Mouse (Mus musculus) macrophage (primary cell): ENCODE data around the gene Lhx2. TPM values are rescaled to one million over a fixed set of nuclear protein-coding genes. Genes with fewer than 3 reads are reported as not detected.
A peak's percentile ranks its signal among the peaks of the same experiment; 100 is the strongest.

Experiments
- H3K27ac ChIP-seq: fragments of 350-480 bp; formaldehyde crosslinking; 2 replicates; pipeline ENCODE4 v1.9.0; 2021
- H3K36me3 ChIP-seq: fragments of 350-480 bp; formaldehyde crosslinking; 2 replicates; pipeline ENCODE4 v1.9.0; 2021; ENCODE audit errors: inconsistent target
- H3K4me3 ChIP-seq: fragments of 350-480 bp; formaldehyde crosslinking; 2 replicates; pipeline ENCODE4 v1.9.0; 2021; ENCODE audit errors: inconsistent target
- H3K79me2 ChIP-seq: fragments of 350-480 bp; formaldehyde crosslinking; 2 replicates; pipeline ENCODE4 v1.9.0; 2021; ENCODE audit errors: inconsistent target
- WGBS: methylation state at CpG from one replicate; pipeline ENCODE4 v1.1.7; 2026; ENCODE audit warnings: inconsistent platforms; ENCODE audit not compliant: missing documents; 5-methylcytosine and 5-hydroxymethylcytosine counted together
- polyA plus RNA-seq: library from polyadenylated mRNA; stranded (reverse); fragments of 250-400 nt; gene quantifications from 3 replicates; pipeline ENCODE4 v1.2.4, GENCODE M21; 2018; ENCODE audit warnings: inconsistent platforms
- total RNA-seq, 78 experiments: library from RNA; depleted of rRNA; stranded (reverse); fragments of 250-400 nt; gene quantifications; 1 replicate in 9 of 78; 2 replicates in 24 of 78; 3 replicates in 43 of 78; 4 replicates in 2 of 78; pipeline ENCODE4 v1.2.4; 2018; ENCODE audit warnings: inconsistent platforms in 56 of 78

Lhx2 gene
- total RNA-seq (2018; cell fraction: chromatin; rRNA removed) = 10 to 100 TPM in 3 of 26 experiments, 1 to 10 TPM in 13, under 1 TPM in 1, not detected in 9; 0.82 to 64.4 (median 3.3) TPM
- 10 to 100 TPM in 1 of 26 experiments, 1 to 10 TPM in 13, under 1 TPM in 12; 0.13 to 13.3 (median 1.9) TPM for total RNA-seq (2018; cell fraction: cytosol; rRNA removed)
- 10 to 100 TPM in 6 of 26 experiments, 1 to 10 TPM in 11, under 1 TPM in 3, not detected in 6; 0.36 to 56.2 (median 5.4) TPM for total RNA-seq (2018; cell fraction: nucleus; rRNA removed)
- polyA plus RNA-seq = 0.04 to 0.63 TPM (median 0.17 TPM) in 3 replicates

DNA sequence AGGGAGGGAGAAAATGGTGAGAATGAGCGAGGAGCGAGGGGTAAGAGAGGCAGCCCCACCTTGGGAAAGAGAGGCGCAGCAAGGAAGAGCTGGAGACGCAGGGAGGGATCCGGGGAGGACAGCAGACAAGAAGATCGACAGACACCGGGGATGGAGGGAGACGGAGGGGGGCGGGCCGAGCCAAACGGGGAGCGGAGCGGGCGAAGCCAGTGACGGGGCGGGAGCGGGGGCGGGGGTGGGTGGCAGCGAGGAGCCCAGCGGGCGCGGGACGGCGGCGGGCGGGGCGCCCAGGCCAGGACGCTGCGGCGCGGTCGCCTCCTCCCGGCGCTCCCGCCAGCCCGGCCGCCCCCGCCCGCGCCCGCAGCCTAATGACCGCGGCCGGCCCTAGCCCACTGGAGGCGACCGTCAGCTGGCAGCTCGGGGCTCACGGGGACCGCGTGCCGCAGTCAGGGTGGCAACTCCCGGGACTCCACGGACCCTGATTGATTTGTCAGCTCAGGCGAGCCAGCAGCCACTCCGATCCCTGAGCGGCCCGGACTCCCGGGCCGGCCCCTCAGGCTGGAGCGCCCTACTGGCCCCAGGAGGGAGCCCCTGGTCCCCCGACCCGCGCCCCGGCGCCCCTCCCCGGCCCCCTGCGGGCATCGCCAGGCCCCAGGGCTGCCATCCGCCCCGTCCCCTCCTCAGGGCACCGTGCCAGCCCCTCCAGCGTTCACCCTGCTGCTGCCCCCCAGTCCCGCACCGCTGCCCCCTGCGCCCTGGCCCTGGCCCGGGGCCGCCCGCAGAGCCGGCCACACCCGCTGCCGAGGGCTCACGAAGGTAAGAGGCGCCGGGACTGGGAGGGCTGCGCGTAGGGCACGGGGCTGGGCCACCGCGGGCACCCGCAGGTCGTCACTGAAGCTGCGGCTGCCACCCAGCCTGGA, at the start of gene Lhx2:
Lhx2 (plus strand) TSS at position 292 of the 920 bp plus-strand sequence.
- H3K27ac ChIP-seq = no peak within 1 kb of the TSS
- H3K4me3 ChIP-seq = no peak within 1 kb of the TSS
- 1% methylated on average over 77 of the region's 92 CpGs for WGBS
- no peaks in the 10 kb centered on the region for H3K79me2 ChIP-seq
- H3K36me3 ChIP-seq = no peaks in the 10 kb centered on the region

DNA sequence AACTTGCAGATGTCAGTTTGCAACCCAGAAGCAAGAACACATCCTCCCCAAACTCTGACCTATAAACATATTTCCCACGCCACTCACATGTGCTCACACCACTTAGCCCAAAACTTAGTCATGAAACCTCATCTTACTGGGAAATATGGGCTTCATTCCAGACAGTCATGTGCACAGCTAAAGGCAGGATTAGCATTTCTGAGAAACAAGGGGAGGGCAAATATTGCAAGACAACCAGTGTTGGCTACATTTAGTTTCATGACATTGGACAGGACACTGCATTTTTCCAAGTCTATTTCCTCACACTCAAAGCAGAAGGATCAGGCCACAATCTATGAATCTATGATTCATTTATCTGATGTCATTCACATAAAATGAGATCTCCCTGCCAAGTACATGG, 47.6 kb upstream of the Lhx2 start:
- no peak overlapping the region for H3K4me3 ChIP-seq
- peak overlapping the region; percentile 59 for H3K27ac ChIP-seq
- H3K79me2 ChIP-seq = peaks cover 3% of the 10 kb centered on the region; the same call in 1 of the 2 replicates
- H3K36me3 ChIP-seq = no peaks in the 10 kb centered on the region
- 100% methylated on average over 1 of the region's 1 CpGs for WGBS

DNA sequence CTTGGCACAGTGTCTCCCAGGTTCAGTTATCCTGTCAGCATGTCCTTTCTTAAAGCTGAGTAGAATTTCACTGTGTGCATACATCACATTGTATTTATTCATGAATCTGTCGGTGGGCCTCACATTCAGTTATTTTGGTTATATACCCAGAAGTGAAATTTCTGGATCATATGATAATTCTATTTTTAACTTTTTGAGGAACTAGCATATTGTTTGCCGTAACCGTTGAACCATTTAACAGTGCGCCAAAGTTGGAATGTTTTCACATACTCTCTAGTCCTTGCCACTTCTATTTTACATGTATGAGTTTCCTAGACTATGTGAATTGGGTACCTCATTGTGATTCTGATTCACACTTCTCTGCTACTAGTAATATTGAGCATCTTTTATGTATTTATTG, 43.1 kb upstream of the Lhx2 start:
- 8% methylated on average over 4 of the region's 4 CpGs for WGBS
- Histone ChIP-seq H3K4me3 (no peak overlapping the region), H3K79me2 (no peaks in the 10 kb centered on the region), H3K27ac (peak overlapping the region; percentile 63), H3K36me3 (no peaks in the 10 kb centered on the region)

DNA sequence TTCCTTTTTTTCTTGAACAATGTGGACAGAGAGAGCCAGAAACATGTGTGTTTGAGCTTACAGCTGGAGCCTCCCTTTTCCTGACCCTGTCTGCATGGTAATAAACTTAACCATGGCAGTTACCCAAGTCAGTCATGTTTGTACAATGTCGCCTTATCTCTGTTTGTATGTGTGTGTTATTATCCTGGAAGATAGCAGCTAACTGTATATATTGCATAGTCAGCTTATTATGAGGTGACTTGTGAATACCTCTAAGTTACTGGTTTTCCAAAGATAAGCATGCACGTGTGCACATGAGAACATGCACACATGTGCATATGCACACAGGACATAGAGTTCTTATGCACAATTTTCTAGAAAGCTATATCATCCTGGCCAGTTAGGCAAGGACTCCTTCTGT, 38.1 kb upstream of the Lhx2 start:
- no peaks in the 10 kb centered on the region for H3K79me2 ChIP-seq
- no peak overlapping the region for H3K4me3 ChIP-seq
- no peaks in the 10 kb centered on the region for H3K36me3 ChIP-seq
- H3K27ac ChIP-seq = no peak overlapping the region
- WGBS = 95% methylated on average over 2 of the region's 2 CpGs

DNA sequence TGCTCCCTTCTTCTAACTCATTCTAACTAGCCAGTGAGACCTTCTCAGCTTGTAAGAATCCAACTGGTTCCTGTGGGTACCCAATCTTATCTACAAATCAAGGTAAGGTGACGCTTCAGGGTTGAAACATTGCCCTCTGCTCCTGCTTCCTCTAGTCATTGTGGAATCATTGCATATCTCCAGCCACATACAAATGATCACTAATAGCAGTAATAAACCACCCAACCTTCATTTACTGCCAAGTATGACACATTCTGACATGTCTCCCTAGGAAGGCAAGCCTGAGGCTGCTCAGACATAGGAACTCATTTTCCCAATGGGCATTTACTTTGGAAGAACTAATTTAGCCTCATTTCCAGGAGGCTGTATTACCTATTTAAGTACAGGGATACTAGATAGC, 33.9 kb upstream of the Lhx2 start:
- WGBS = 100% methylated on average over 1 of the region's 1 CpGs
- H3K79me2 ChIP-seq = no peaks in the 10 kb centered on the region
- H3K27ac ChIP-seq = no peak overlapping the region
- H3K4me3 ChIP-seq = no peak overlapping the region
- no peaks in the 10 kb centered on the region for H3K36me3 ChIP-seq

DNA sequence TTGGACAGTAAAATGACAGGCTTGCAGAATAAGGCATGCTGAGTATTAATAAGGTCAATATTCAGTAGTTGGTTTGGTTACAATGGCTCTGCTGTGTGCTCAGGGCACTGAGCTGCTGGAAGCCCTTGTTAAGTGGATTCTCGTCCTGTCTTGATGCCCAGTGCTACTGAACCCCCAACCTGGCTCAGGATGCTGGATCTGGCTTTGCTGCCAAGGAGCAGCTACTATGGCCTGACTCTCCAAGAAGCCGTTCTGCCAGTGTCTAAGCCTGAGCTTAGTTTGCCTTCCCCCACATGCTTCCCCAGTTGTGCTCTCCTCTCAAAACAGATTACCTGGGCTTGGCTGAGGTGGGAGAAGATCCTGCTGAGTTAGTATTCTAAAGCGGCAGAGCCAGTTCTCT, 26.2 kb upstream of the Lhx2 start:
- Histone ChIP-seq H3K36me3 (no peaks in the 10 kb centered on the region), H3K79me2 (no peaks in the 10 kb centered on the region), H3K4me3 (no peak overlapping the region), H3K27ac (no peak overlapping the region)
- 95% methylated on average over 3 of the region's 3 CpGs for WGBS

DNA sequence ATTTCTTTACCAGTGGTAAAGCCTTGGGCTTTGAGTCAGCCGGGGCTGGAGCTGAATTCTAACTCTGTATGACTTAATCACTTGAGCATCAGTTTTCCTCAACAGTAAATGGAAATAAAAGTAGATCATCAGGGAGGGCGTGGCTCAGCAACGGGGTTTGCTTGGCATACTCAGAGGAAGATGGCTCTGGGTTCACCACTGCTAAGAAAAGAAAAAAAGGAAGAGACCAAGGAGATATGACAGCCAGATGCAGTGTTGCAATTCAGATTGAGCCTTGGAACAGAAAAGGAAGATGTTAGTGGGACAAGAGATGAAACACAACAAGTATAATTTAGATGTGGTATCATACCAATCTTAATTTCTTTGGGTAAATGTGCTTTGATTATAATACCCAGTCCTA, 25.7 kb upstream of the Lhx2 start:
- no peaks in the 10 kb centered on the region for H3K79me2 ChIP-seq
- WGBS = 11% methylated on average over 3 of the region's 3 CpGs
- H3K4me3 ChIP-seq = no peak overlapping the region
- H3K27ac ChIP-seq = no peak overlapping the region
- H3K36me3 ChIP-seq = no peaks in the 10 kb centered on the region

DNA sequence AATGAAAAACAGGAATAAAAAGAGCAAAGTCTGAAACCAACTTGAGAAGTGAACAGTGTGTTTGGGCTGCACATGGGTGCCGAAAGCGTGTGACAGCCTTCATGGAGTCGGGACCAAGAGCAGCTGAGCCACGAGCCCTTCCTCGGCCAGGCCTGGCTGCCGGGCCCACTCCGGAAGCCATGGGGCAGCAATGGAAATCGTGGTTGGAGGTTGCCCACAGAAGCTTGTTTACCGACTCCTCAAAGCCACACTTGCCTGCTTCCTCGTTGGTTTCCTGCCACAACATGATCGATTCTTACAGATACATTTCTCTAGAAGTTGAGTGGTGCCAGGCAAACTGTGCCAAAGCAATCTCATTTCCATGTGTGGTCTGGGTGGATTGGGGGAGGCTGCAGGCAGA, 20.0 kb upstream of the Lhx2 start:
- H3K4me3 ChIP-seq = no peak overlapping the region
- H3K79me2 ChIP-seq = no peaks in the 10 kb centered on the region
- WGBS = 28% methylated on average over 11 of the region's 11 CpGs
- H3K36me3 ChIP-seq = no peaks in the 10 kb centered on the region
- no peak overlapping the region for H3K27ac ChIP-seq

DNA sequence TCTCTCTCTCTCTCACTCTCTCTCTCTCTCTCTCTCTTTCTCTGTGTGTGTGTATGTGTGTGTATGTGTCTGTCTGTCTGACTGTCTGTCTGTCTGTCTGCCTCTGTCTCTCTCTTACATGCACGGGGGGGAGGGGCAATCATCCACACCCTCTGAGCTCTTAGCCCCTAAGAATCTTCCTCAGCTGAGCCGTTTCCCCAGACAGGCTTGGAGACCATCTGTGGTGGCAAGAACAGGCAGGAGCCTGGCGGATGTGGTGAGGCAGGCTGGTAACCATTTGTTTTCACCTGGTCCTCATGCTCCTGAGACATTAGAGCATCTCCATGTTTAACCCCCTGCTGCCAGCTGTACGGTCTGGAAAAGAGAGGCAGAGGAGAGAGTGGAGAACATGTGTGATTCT, 18.2 kb upstream of the Lhx2 start:
- H3K36me3 ChIP-seq = no peaks in the 10 kb centered on the region
- WGBS = 94% methylated on average over 3 of the region's 4 CpGs

DNA sequence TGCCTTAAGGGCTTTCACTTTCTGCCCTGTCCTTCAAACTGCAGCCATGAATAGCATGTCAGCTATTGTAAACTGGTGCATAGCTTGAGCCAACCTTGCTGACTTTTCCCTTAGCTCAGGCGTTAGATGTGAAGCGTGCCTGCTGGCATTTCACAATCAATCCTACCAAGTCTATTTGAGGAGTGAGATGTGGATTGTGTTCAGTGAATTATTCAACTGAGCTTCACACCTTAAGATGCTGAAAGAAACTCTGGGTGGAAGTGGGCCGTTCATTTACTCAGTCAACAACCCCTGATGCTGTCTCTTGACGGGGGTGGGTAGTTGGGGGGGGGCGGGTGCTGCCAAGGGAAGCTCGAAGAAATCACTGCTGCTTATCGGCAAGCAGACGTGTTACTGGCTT, 15.7 kb upstream of the Lhx2 start:
- Histone ChIP-seq H3K36me3 (no peaks in the 10 kb centered on the region), H3K27ac (no peak overlapping the region), H3K79me2 (no peaks in the 10 kb centered on the region), H3K4me3 (no peak overlapping the region)
- WGBS = 81% methylated on average over 8 of the region's 8 CpGs

More for the DNA sequence above, 18.2 kb upstream of the Lhx2 start:
- no peak overlapping the region for H3K4me3 ChIP-seq
- no peaks in the 10 kb centered on the region for H3K79me2 ChIP-seq
- H3K27ac ChIP-seq = no peak overlapping the region

DNA sequence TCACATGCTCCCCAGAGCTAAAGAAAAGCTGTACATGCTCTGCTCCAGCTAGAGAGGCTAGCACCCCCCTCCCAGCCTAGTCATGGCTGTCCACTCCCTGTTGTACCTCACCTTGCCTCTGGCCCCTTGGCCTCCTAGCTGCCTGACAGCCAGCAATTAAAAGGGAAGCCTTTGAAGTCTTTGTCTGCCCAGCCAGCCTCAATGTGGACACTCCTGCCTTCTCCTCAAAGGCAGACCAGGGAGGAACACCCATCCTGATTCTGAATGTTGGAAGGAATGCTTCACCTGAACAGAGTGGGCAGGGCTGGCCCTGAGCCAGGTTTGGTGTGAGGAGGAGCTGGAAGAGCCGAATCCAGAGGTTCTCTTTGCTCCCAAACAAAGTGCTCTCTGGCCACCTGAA, 12.4 kb upstream of the Lhx2 start:
- H3K27ac ChIP-seq = no peak overlapping the region
- H3K4me3 ChIP-seq = no peak overlapping the region
- 78% methylated on average over 1 of the region's 1 CpGs for WGBS
- no peaks in the 10 kb centered on the region for H3K36me3 ChIP-seq
- no peaks in the 10 kb centered on the region for H3K79me2 ChIP-seq

DNA sequence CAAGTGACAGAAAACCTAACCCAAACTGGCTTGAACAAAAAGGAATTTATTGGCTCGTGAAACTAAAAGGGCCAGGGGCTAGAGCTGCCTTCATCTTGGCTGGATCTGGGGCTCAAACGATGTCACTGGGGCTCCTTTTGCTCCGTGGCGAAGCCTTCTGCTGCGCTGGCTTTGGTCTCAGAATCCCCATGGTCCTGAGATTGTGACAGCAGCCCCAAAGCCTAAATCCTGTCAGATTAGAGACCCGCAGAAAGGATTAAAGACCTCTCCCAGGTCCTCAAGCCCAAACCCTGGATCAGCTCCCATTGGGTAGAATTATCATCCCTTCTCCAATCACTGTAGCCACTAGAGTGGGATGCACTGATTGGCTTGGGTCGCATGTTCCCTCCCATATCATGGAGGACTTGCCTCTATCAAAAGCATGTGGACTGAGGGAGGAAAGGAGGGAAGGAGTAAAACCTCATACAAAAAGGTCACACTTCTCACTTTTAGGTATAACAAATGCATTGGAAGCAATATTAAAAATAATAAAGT, 5.4 kb upstream of the Lhx2 start:
- Histone ChIP-seq H3K27ac (no peak overlapping the region), H3K4me3 (no peak overlapping the region), H3K36me3 (no peaks in the 10 kb centered on the region), H3K79me2 (no peaks in the 10 kb centered on the region)
- WGBS = 77% methylated on average over 7 of the region's 7 CpGs

DNA sequence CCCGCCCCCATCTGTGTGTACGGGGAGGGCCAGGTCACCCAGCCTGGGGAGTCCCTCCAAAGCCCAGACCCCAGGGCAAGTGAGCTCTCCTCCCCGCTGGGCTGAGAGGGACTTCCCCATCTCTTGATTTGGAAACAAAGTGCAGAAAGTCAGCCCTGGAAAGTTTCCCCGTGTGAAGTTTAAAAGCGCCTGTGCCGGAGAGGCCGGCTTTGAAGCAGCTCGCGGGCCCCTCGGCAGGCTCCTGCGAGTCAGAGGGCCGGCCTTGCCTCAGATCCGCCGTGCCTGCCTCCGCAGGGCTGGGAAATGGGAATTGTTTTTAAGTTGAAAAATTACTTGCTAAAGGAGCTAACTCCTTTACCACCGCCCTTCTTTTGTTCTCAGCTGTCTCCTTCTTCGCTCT, 2.5 kb upstream of the Lhx2 start:
- Histone ChIP-seq H3K4me3 (no peak overlapping the region), H3K79me2 (no peaks in the 10 kb centered on the region), H3K27ac (no peak overlapping the region), H3K36me3 (no peaks in the 10 kb centered on the region)
- 5% methylated on average over 15 of the region's 17 CpGs for WGBS

DNA sequence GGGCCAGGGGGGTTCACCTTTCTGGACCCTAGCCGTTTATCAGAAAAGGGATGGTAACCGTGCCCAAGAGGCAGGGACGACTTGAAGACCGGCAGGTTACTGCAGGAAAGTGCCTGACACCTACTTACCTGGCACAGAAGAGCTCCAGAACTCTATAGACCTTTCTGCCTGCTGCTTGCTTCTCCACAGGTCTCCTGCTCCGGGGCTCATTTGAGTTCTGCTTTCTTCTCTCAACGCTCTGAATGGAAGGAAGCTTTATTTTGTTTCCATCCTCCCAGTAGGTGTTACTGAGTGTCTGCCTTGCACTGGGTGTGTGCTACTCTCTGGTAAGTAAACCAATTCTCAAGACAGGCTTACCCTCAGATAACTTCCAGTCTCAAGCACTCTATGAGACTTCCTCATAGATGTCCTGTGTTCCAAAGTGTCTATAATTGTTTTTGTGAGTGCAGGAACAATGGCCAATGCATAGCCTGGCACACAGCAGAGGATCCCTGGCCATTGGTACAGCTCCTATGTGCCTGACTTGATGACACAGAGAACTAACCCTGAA, 1.9 kb upstream of the Lhx2 start:
- no peak overlapping the region for H3K4me3 ChIP-seq
- WGBS = 14% methylated on average over 6 of the region's 6 CpGs
- no peak overlapping the region for H3K27ac ChIP-seq
- no peaks in the 10 kb centered on the region for H3K36me3 ChIP-seq
- no peaks in the 10 kb centered on the region for H3K79me2 ChIP-seq

DNA sequence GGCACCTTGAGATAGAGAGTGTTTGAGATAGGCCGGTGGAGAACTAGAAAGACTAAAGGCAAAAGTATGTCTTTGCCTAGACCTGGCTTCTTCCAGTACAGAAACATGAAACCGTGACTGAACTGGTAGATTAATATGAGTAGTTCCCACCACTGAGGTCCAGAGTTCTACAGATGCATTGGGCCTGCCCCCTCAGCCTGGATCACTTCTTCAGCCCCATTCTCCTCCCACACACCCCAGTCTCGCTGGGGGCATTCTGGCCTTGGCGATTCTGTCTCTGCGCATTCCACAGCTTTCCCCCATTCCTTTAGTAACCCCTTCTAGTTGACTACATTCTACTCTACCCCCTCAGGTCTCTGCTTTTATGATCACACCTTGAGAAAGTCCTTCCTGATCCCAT, 1.4 kb upstream of the Lhx2 start:
- WGBS = 71% methylated on average over 5 of the region's 5 CpGs
- H3K79me2 ChIP-seq = no peaks in the 10 kb centered on the region

More for the DNA sequence above, 1.4 kb upstream of the Lhx2 start:
- Histone ChIP-seq H3K4me3 (no peak overlapping the region), H3K36me3 (no peaks in the 10 kb centered on the region), H3K27ac (no peak overlapping the region)
